Mouse (Mus musculus): ENCODE measurements at regions not wholly inside any gene's neighbourhood (a gene's known extent, or its start where the extent isn't known, plus 50 kb on each side); places are given as distances from the start of the nearest gene placed in this dataset.
"Not testable (repeated sequence)": the region's sequence is repeated elsewhere in the genome, so short reads cannot be mapped to it uniquely, and the experiment has no call there.

GRCm38 (mm10) chr16:30686536-30686935, 87.0 kb downstream of the Fam43a start:
- DNase-seq (ENCODE audit: low spot score) = no peak

DNA sequence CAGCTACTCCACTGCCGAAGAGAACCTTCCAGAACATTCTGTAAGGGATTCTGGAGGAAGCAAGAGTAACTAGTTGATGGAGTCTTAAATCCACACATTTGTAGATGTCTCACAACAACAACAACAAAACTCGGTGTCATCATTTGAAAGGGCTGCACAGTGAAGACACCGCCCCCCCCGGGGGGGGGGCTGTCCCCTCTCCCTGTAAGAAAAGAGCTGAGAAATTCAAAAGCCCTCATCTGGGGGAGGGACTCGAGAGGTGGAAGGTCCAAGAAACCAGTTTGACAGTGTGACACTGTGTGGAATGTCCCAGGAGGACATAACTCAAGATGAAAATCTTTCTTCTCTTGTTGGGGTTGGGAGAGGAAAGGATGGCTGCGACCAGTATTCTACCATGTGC, 87.7 kb downstream of the Fam43a start:
- no peak for DNase-seq (ENCODE audit: low spot score)

DNA sequence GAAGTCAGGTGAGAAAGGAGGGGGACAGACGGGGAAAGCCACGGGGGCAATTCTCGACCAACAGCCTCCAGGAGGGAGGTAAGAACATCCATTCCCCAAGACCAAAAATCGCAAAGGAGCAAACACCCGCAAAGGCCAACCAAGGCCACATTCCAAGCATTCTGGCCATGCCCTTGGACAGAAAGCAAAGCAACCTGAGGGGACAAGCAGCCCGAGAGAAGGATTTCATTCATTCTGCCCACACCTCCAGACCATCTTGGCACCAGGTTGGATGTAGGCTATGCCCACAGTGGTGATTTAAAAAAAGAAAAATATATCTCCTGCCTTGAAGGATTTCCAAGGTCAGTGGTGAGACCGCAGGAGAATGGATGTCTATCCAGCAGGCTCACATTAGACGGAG, 88.2 kb downstream of the Fam43a start:
- DNase-seq (ENCODE audit: low spot score) = no peak

DNA sequence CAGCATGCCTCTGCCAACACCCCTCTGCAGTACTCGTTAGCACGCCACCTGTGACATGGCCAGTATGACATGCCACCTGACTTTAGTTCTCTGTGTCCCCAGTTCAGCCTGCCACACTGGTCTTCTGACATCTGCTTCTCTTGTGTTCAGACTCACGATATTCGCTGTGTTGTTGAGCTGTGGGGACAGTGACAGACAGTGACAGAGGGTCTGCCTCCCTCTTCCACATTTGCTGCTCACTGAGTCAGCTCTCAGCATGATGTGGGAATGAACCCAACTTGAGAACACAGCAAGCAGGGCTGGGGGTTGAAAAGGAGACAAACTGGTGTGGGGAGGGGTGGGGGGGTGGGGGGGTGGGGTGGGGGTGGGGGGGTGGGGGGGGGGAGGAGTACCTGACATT, 91.0 kb downstream of the Fam43a start:
- no peak for DNase-seq (ENCODE audit: low spot score)

- DNase-seq (ENCODE audit: low spot score) = no peak
Observed at GRCm38 (mm10) chr16:30691964-30692363, 92.4 kb downstream of the Fam43a start.

GRCm38 (mm10) chr16:30692541-30693141, 93.1 kb downstream of the Fam43a start:
- DNase-seq (ENCODE audit: low spot score) = no peak

GRCm38 (mm10) chr16:30693206-30693605, 93.7 kb downstream of the Fam43a start:
- no peak for DNase-seq (ENCODE audit: low spot score)

- no peak for DNase-seq (ENCODE audit: low spot score)
Observed at GRCm38 (mm10) chr16:30693839-30694527, 94.5 kb downstream of the Fam43a start.

DNA sequence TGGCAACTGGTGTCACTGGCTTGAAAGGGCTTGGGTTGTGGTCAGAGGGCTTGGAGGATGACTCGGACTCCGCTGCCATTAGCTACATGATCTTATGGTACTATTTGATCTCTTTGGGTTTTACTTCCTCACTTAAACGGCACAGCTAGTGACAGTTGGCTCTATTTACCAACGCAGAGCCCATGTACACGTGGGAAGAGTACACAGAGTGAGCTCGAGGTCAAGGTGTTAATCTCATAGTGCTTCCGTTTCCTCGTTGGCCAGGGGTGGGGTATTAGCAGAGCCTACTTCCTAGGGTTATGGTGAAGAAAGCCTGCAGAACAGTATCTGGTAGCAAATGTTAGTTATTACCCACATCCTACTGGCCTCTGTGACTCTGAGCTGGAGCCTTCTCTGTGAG, 96.2 kb downstream of the Fam43a start:
- no peak for DNase-seq (ENCODE audit: low spot score)

DNA sequence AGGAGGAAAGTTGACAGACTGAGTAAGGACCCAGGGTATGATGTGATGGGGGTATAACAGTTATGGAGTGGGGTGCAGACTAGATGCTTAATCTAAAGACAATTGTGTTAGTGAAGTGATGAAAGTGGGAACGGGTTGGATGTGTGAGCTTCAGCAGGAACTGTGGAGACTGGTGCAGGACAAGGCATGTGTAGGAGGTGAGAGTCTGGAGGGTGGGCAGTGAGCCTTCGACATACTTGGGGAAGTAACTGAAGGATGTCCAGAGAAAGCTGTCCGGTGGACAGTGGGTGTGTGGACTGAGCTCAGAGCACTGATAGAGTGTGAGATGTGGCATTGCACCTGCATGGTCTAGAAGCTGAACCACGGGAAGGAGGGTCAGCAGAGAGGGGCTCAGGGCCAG, 97.7 kb downstream of the Fam43a start:
- no peak for DNase-seq (ENCODE audit: low spot score)

DNA sequence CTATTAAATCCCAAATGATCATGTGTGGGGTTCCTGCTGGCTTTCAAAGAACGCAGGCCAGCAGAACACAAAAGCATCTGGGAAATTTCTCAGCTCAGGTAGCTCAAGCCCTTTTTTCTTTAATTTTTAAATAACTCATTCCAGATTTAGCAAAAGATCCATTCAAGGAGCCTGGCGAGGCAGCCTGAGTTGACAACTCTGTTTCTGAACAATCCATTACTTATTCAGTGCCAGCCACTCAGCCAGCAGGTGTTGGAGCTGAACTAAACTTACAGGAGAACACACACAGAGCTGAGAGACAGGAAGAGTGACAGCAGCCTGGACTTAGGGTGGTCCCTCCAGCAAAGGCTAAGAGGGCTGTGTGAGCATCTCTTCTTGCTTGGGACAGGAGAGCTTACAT, 98.3 kb downstream of the Fam43a start:
- no peak for DNase-seq (ENCODE audit: low spot score)

- no peak for DNase-seq (ENCODE audit: low spot score)
Observed at GRCm38 (mm10) chr16:30703831-30704230, 104.3 kb downstream of the Fam43a start.

DNA sequence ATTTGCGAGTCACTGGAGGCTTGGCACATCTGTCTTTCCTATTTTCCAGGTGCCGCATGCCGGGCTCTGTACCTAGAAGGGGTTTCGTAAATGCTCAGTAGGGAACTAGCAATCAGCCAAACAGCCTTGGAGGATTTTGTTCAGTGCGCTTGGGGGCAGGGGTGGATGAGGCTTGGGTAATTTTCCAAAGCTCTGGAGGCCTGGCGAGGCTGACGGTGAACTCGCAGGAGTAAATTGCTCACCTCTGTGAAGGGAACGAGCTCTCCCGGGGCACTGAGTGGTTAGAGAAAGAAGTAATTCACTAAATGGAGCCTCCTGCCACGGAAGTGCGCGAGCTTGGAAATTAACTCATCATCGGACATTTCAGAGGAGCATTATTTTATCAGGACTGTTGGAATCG, 110.0 kb downstream of the Fam43a start:
- DNase-seq (ENCODE audit: low spot score) = no peak

DNA sequence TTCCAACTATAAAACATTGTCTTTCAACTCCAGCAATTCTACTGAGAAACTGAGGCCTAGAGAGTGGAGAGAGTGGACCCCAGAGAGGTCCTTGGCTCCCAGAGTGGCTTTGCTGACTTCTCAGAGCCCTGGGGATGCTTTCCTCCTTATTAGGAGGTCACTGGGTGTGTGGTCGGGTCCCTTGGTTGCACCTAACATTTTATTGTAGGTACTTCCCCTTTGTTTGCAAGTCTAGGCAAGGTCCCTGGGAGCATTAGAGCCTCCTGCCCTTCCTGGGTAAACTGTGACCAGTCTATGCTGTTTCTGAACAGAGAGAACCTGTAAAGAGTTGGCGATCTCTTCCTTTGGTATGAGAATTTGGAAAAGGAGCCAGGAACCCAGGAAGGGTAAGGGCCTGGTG, 110.5 kb downstream of the Fam43a start:
- DNase-seq (ENCODE audit: low spot score) = no peak

GRCm38 (mm10) chr16:30712570-30712969, 113.0 kb downstream of the Fam43a start:
- no peak for DNase-seq (ENCODE audit: low spot score)

DNA sequence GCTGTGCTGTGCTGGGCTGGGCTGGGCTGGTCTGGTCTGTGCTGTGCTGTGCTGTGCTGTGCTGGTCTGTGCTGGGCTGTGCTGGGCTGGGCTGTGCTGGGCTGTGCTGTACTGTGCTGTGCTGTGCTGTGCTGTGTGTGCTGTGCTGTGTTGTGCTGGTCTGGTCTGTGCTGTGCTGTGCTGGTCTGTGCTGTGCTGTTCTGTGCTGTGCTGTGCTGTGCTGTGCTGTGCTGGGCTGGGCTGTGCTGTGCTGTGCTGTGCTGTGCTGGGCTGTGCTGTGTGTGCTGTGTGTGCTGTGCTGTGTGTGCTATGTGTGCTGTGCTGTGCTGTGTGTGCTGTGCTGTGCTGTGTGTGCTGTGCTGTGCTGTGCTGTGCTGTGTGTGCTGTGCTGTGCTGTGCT, 118.1 kb downstream of the Fam43a start:
- DNase-seq (ENCODE audit: low spot score) = not testable (repeated sequence)

GRCm38 (mm10) chr16:30720791-30721190, 121.3 kb downstream of the Fam43a start:
- DNase-seq (ENCODE audit: low spot score) = no peak

DNA sequence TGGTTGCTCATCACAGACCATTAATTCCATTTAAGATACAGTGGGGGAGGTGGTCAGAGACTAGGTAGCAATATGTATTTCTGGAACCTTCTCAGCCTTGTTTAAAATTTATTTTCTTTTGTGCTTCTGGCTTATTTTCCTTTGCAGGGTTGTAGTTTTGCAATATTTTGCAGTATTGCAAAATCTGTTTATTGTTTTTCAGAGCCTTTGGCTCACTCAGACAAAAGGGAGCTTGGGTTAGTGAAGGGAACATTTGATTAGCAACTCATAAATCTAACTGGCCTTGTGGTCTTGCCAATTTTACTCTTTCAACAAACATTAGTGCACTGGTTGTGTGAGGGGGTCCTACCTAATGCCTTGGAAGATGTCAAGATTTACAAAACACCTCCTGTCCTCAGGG, 121.7 kb downstream of the Fam43a start:
- DNase-seq (ENCODE audit: low spot score) = no peak

GRCm38 (mm10) chr16:30722372-30722771, 122.8 kb downstream of the Fam43a start:
- DNase-seq (ENCODE audit: low spot score) = no peak

DNA sequence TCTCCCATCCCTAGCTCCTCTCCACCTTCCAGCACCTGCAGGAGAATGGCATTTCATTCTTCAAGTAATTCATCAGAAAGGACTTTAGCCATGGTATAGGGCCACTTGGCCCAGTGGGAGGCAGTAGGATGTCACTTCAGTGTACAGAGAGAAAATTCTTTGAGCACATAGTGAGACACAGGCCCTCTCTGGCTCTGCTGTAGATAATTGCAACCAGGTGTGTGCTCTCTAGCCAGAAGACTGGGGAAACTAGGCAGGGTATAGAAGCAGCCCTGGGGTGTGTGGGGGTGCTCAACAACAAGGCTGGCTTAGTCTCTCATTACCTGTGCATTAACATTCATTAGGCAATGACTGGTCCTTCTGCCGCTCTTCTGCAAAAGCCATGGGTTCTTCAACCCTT, 125.1 kb downstream of the Fam43a start:
- no peak for DNase-seq (ENCODE audit: low spot score)

GRCm38 (mm10) chr16:30732770-30733415, 133.4 kb downstream of the Fam43a start:
- no peak for DNase-seq (ENCODE audit: low spot score)

DNA sequence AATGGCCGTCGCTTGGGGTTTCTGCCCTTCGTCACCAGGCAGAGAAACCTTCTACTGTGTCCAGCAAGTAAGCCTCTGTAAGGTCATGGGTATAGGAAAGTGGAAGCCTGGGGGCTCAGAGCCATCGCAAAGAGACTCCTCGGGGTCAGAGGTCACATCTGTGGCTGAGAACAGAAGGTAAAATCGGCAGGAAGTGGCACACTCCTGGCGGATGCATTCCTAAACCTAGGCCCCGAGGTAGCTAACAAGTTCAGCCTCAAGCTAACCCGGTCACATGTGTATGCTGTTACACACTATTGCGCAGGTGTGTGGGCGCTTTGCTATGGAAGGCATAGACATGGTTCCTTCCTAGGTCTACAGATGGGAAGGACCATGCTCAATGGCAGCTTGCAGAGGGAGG, 134.0 kb downstream of the Fam43a start:
- DNase-seq (ENCODE audit: low spot score) = no peak

- DNase-seq (ENCODE audit: low spot score) = no peak
Observed at GRCm38 (mm10) chr16:30735360-30735759, 135.8 kb downstream of the Fam43a start.

GRCm38 (mm10) chr16:30735969-30736368, 136.4 kb downstream of the Fam43a start:
- DNase-seq (ENCODE audit: low spot score) = no peak

Measured in layer of hippocampus, adult 11-12 months (tissue).